Mouse (Mus musculus): ENCODE data around the gene Rspo4. TPM values are rescaled to one million over a fixed set of nuclear protein-coding genes. Genes with fewer than 3 reads are reported as not detected.
A peak's percentile ranks its signal among the peaks of the same experiment; 100 is the strongest.

Gene Rspo4
- polyA plus RNA-seq, 1 experiment from 2014 or later = 0.21 TPM

DNA sequence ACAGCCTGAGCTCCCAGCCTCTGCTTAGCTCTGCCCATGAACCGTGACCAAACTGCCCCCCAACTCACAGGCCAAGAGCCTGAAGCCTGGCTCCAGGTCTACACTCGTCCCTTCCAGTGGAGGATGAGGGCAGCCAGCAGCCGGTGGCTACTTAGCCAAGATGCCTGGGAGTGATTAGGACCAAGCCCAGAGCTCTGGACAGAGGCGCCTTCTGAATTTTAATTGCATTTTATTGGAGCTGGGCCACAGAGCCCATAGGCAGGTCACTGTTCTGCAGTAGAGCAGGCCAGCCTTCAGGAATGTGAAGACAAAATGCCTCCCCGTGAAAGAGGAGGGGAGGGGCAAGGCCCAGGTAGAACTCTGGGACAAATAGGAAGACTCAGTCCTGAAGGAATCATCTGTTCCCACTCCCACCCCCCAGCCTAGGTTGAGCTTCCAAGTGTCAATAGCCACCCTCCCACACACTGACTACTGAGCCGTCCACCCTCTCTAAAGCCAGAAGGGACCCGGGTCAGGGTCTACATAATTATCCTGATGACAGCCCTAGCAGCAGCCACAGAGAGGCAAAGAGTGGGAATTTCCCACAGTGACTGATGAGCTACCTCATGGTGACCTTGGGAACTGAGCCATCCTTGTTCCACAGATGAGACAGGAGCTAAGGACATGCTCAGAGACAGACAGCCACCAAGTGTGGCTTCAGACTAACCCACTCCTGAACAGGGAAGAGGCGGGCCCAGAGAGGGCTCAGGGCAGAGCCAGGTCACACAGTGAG, 51.7 kb downstream of the Rspo4 start:
- WGBS = 78% methylated on average over 8 of the region's 8 CpGs
- peaks cover 16% of the 10 kb centered on the region for H3K4me1 ChIP-seq
- no peak for DNase-seq (ENCODE audit: low spot score)
- no peaks in the 10 kb centered on the region for H3K36me3 ChIP-seq
- H3K9me3 ChIP-seq (replicated peaks) = no peaks in the 10 kb centered on the region
- H3K27me3 ChIP-seq (ENCODE audit: low read depth, poor library complexity, severe bottlenecking) = no peaks in the 10 kb centered on the region
- no peak overlapping the region for H3K27ac ChIP-seq (replicated peaks)
- H3K4me3 ChIP-seq = no peak overlapping the region

DNA sequence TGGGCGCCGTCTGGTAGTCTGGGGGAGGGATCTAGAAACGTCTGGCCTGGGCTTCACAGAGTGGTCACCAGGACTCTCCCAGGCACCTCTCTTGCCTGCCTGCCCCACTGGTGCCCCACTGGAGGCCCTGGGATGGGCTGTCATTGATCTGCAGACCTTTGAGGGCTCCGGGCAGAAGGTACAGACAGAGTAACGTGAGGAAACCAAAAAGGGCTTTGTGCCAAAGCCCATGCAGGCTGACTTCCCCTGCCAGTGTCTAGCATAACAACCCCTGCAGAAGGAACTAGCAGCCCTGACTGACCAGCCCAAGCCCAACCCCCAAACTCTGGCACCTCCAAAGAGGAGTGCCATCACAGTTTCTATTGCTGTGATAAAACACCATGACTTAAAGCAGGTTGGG, 53.2 kb downstream of the Rspo4 start:
- Histone ChIP-seq H3K4me3 (no peak overlapping the region), H3K27ac (replicated peaks) (no peak overlapping the region), H3K27me3 (ENCODE audit: low read depth, poor library complexity, severe bottlenecking) (no peaks in the 10 kb centered on the region), H3K36me3 (no peaks in the 10 kb centered on the region), H3K9me3 (replicated peaks) (no peaks in the 10 kb centered on the region), H3K4me1 (peaks cover 16% of the 10 kb centered on the region)
- no peak for DNase-seq (ENCODE audit: low spot score)
- 86% methylated on average over 5 of the region's 5 CpGs for WGBS

DNA sequence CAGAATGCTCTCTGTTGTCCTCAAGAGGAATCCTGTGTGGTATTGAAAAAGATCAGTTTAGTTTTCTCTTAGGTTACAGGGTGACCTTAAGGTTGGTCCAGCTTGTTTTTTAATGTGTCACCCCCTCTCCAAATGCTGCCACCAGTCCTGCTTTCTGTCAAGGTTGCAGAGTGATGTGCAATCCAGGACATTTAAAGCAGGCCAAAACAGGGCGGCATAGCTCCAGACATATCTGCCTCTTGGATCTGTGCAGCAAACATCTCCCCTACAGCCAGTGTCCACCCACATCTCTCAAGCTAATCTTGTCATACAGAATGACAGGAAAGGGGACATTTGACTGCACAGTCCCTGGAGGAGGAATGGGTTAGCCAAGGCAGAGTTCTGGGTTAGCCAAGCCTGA, 55.4 kb downstream of the Rspo4 start:
- Histone ChIP-seq H3K27ac (replicated peaks) (no peak overlapping the region), H3K36me3 (no peaks in the 10 kb centered on the region), H3K4me3 (no peak overlapping the region), H3K4me1 (peaks cover 14% of the 10 kb centered on the region), H3K9me3 (replicated peaks) (no peaks in the 10 kb centered on the region), H3K27me3 (ENCODE audit: low read depth, poor library complexity, severe bottlenecking) (no peaks in the 10 kb centered on the region)
- DNase-seq (ENCODE audit: low spot score) = no peak
- 78% methylated on average over 1 of the region's 1 CpGs for WGBS

GRCm38 (mm10) chr2:151900845-151901244, 58.1 kb downstream of the Rspo4 start:
- DNase-seq (ENCODE audit: low spot score) = no peak
- H3K4me1 ChIP-seq = 0 out of 2 replicates have a peak, but pooled peaks cover 3% of the 10 kb centered on the region
- H3K27ac ChIP-seq (replicated peaks) = no peak overlapping the region
- H3K36me3 ChIP-seq = no peaks in the 10 kb centered on the region
- no peaks in the 10 kb centered on the region for H3K9me3 ChIP-seq (replicated peaks)
- no peaks in the 10 kb centered on the region for H3K27me3 ChIP-seq (ENCODE audit: low read depth, poor library complexity, severe bottlenecking)
- WGBS = 87% methylated on average over 4 of the region's 4 CpGs
- no peak overlapping the region for H3K4me3 ChIP-seq

- no peaks in the 10 kb centered on the region for H3K36me3 ChIP-seq
- no peaks in the 10 kb centered on the region for H3K27me3 ChIP-seq (ENCODE audit: low read depth, poor library complexity, severe bottlenecking)
- no peak overlapping the region for H3K27ac ChIP-seq (replicated peaks)
- no peak overlapping the region for H3K4me3 ChIP-seq
- H3K4me1 ChIP-seq = 0 out of 2 replicates have a peak, but pooled peaks cover 3% of the 10 kb centered on the region
- WGBS = 86% methylated on average over 6 of the region's 6 CpGs
- DNase-seq (ENCODE audit: low spot score) = no peak
- no peaks in the 10 kb centered on the region for H3K9me3 ChIP-seq (replicated peaks)
Observed at GRCm38 (mm10) chr2:151903267-151903666, 60.5 kb downstream of the Rspo4 start.

GRCm38 (mm10) chr2:151903933-151904332, 61.2 kb downstream of the Rspo4 start:
- H3K27ac ChIP-seq (replicated peaks) = no peak overlapping the region
- DNase-seq (ENCODE audit: low spot score) = no peak
- no peaks in the 10 kb centered on the region for H3K27me3 ChIP-seq (ENCODE audit: low read depth, poor library complexity, severe bottlenecking)
- no peaks in the 10 kb centered on the region for H3K36me3 ChIP-seq
- WGBS = 77% methylated on average over 4 of the region's 4 CpGs
- 0 out of 2 replicates have a peak, but pooled peaks cover 3% of the 10 kb centered on the region for H3K4me1 ChIP-seq
- no peak overlapping the region for H3K4me3 ChIP-seq
- no peaks in the 10 kb centered on the region for H3K9me3 ChIP-seq (replicated peaks)

DNA sequence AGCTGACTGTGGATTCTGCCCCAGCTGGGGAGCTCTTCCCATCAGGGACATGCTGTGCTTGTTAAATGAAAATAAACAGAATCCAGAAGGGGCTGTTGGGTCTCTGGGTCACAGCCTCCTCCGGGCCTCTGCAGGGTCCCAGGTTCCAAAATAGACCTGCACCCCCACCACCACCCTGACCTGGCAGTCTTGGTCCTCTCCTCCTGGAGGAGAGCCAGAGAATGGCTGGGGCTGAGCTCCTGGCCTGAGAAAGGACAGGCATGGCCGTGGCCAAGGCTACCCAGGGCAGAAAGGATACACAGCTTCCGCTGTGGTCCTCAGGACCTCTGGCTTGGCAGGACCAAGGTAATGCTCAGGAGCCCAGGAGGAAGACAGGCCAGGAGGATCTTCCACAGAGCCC, 61.9 kb downstream of the Rspo4 start:
- no peak overlapping the region for H3K4me3 ChIP-seq
- no peak overlapping the region for H3K27ac ChIP-seq (replicated peaks)
- H3K4me1 ChIP-seq = 0 out of 2 replicates have a peak, but pooled peaks cover 3% of the 10 kb centered on the region
- H3K27me3 ChIP-seq (ENCODE audit: low read depth, poor library complexity, severe bottlenecking) = no peaks in the 10 kb centered on the region
- H3K36me3 ChIP-seq = no peaks in the 10 kb centered on the region
- H3K9me3 ChIP-seq (replicated peaks) = no peaks in the 10 kb centered on the region
- DNase-seq (ENCODE audit: low spot score) = no peak
- 73% methylated on average over 3 of the region's 3 CpGs for WGBS

GRCm38 (mm10) chr2:151907020-151907419, 64.3 kb downstream of the Rspo4 start:
- no peaks in the 10 kb centered on the region for H3K36me3 ChIP-seq
- no peak for DNase-seq (ENCODE audit: low spot score)
- no peak overlapping the region for H3K4me3 ChIP-seq
- no peak overlapping the region for H3K27ac ChIP-seq (replicated peaks)
- WGBS = 76% methylated on average over 2 of the region's 2 CpGs
- H3K27me3 ChIP-seq (ENCODE audit: low read depth, poor library complexity, severe bottlenecking) = no peaks in the 10 kb centered on the region
- no peaks in the 10 kb centered on the region for H3K9me3 ChIP-seq (replicated peaks)
- peaks cover 17% of the 10 kb centered on the region for H3K4me1 ChIP-seq

- Histone ChIP-seq H3K27ac (replicated peaks) (no peak overlapping the region), H3K36me3 (no peaks in the 10 kb centered on the region), H3K9me3 (replicated peaks) (no peaks in the 10 kb centered on the region), H3K27me3 (ENCODE audit: low read depth, poor library complexity, severe bottlenecking) (no peaks in the 10 kb centered on the region), H3K4me1 (peaks cover 17% of the 10 kb centered on the region), H3K4me3 (no peak overlapping the region)
- WGBS = 81% methylated on average over 3 of the region's 3 CpGs
- DNase-seq (ENCODE audit: low spot score) = no peak
Observed at GRCm38 (mm10) chr2:151909386-151909785, 66.7 kb downstream of the Rspo4 start.

DNA sequence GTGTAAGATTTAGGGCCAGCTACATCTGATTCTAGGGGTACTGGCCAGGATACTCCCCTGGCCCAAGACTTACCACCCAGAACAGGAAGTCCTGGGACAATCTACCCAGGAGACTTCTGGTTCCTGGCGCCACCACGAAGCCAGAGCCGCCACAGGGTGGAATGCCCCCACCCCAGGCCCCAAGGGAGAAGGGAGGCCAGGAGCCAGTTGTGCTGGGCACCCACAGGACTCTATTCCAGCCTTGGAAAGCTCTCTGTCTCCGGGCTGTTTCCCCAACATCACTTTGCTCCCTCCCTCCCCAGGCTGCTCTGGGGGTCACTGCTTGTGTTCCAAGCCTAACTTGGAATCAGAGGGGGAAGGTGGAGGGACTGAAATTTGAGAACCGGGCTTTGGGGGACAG, 67.8 kb downstream of the Rspo4 start:
- Histone ChIP-seq H3K4me3 (no peak overlapping the region), H3K27ac (replicated peaks) (peak overlapping the region; percentile 4; the same call in 1 of the 2 replicates), H3K9me3 (replicated peaks) (no peaks in the 10 kb centered on the region), H3K36me3 (no peaks in the 10 kb centered on the region), H3K27me3 (ENCODE audit: low read depth, poor library complexity, severe bottlenecking) (no peaks in the 10 kb centered on the region), H3K4me1 (peaks cover 14% of the 10 kb centered on the region)
- 48% methylated on average over 5 of the region's 5 CpGs for WGBS
- DNase-seq (ENCODE audit: low spot score) = no peak

DNA sequence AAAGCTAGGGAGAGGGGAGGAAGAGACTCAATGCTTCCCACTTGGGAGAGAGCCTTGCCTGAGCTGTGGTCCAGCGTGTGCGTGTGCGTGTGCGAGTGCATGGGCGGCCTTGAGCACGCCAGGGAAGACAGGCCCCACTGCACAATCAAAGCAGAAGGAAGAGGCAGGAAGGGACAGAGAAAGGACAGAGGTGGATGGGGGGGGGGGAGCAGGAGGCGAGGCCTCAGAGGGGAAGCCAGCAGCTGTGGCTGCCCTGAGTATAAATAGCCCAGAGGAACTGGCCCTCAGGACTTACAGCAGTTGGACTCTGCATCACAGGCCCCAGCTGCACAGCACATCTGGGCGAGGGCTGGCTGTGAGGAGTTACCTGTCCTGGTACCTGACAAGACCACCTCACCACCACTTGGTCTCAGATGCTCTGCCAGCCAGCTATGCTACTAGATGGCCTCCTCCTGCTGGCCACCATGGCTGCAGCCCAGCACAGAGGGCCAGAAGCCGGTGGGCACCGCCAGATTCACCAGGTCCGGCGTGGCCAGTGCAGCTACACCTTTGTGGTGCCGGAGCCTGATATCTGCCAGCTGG, 68.3 kb downstream of the Rspo4 start, which contains the start of gene Angpt4:
Gene Angpt4 (plus strand): TSS at position 292 of the 582 bp plus-strand sequence.
- Histone ChIP-seq H3K27me3 (ENCODE audit: low read depth, poor library complexity, severe bottlenecking) (no peaks in the 10 kb centered on the region), H3K4me3 (no peak within 1 kb of the TSS), H3K36me3 (no peaks in the 10 kb centered on the region), H3K4me1 (peaks cover 18% of the 10 kb centered on the region), H3K27ac (replicated peaks) (peak within 1 kb of the TSS; percentile 49; the same call in 1 of the 2 replicates), H3K9me3 (replicated peaks) (no peaks in the 10 kb centered on the region)
- WGBS = 78% methylated on average over 13 of the region's 13 CpGs
- DNase-seq (ENCODE audit: low spot score) = no peak

- H3K27me3 ChIP-seq (ENCODE audit: low read depth, poor library complexity, severe bottlenecking) = no peaks in the 10 kb centered on the region
- H3K4me3 ChIP-seq = no peak overlapping the region
- H3K27ac ChIP-seq (replicated peaks) = 0 out of 2 replicates have a peak overlapping the region, but pooled peaks have one; percentile 49
- H3K9me3 ChIP-seq (replicated peaks) = no peaks in the 10 kb centered on the region
- H3K36me3 ChIP-seq = no peaks in the 10 kb centered on the region
- H3K4me1 ChIP-seq = peaks cover 22% of the 10 kb centered on the region
- no peak for DNase-seq (ENCODE audit: low spot score)
- 87% methylated on average over 3 of the region's 3 CpGs for WGBS
Observed at GRCm38 (mm10) chr2:151911751-151912150, 69.0 kb downstream of the Rspo4 start.

GRCm38 (mm10) chr2:151914120-151914519, 71.4 kb downstream of the Rspo4 start:
- peaks cover 22% of the 10 kb centered on the region for H3K4me1 ChIP-seq
- no peak overlapping the region for H3K4me3 ChIP-seq
- H3K36me3 ChIP-seq = no peaks in the 10 kb centered on the region
- 83% methylated on average over 5 of the region's 5 CpGs for WGBS
- no peak overlapping the region for H3K27ac ChIP-seq (replicated peaks)
- no peaks in the 10 kb centered on the region for H3K9me3 ChIP-seq (replicated peaks)
- no peaks in the 10 kb centered on the region for H3K27me3 ChIP-seq (ENCODE audit: low read depth, poor library complexity, severe bottlenecking)
- DNase-seq (ENCODE audit: low spot score) = no peak

All from midbrain, embryonic 10.5 days (tissue).